Mouse (Mus musculus): ENCODE measurements around the gene Arhgap10.

Arhgap10 gene

GRCm38 (mm10) chr8:77384080-77384479 lies 133.7 kb downstream of the Arhgap10 start:
- DNase-seq = no peak

- DNase-seq = no peak
These were observed 134.1 kb downstream of the Arhgap10 start for GRCm38 (mm10) chr8:77383671-77384070.

GRCm38 (mm10) chr8:77380844-77381243 lies 136.9 kb downstream of the Arhgap10 start:
- no peak for DNase-seq

GRCm38 (mm10) chr8:77379300-77379699 lies 138.5 kb downstream of the Arhgap10 start:
- no peak for DNase-seq

GRCm38 (mm10) chr8:77376451-77376853 lies 141.3 kb downstream of the Arhgap10 start:
- peak; percentile 44 for DNase-seq

GRCm38 (mm10) chr8:77375999-77376398 lies 141.8 kb downstream of the Arhgap10 start:
- DNase-seq = no peak

GRCm38 (mm10) chr8:77371006-77371405 lies 146.7 kb downstream of the Arhgap10 start:
- DNase-seq = no peak

GRCm38 (mm10) chr8:77370308-77370707 lies 147.4 kb downstream of the Arhgap10 start:
- DNase-seq = no peak

GRCm38 (mm10) chr8:77369671-77370070 lies 148.1 kb downstream of the Arhgap10 start:
- no peak for DNase-seq

GRCm38 (mm10) chr8:77367091-77367490 lies 150.7 kb downstream of the Arhgap10 start:
- DNase-seq = no peak

- DNase-seq = no peak
These were observed 151.3 kb downstream of the Arhgap10 start for GRCm38 (mm10) chr8:77366446-77366845.

GRCm38 (mm10) chr8:77365990-77366389 lies 151.8 kb downstream of the Arhgap10 start:
- no peak for DNase-seq

- DNase-seq = peak; percentile 28
These were observed 153.3 kb downstream of the Arhgap10 start for GRCm38 (mm10) chr8:77364472-77364871.

GRCm38 (mm10) chr8:77360853-77361252 lies 156.9 kb downstream of the Arhgap10 start:
- no peak for DNase-seq

GRCm38 (mm10) chr8:77360423-77360822 lies 157.3 kb downstream of the Arhgap10 start:
- DNase-seq = no peak

GRCm38 (mm10) chr8:77357126-77357525 lies 160.6 kb downstream of the Arhgap10 start:
- DNase-seq = no peak

- no peak for DNase-seq
These were observed 162.4 kb downstream of the Arhgap10 start for GRCm38 (mm10) chr8:77355344-77355743.

- DNase-seq = no peak
These were observed 163.6 kb downstream of the Arhgap10 start for GRCm38 (mm10) chr8:77354189-77354588.

GRCm38 (mm10) chr8:77351177-77351860 lies 166.4 kb downstream of the Arhgap10 start:
- DNase-seq = no peak

- DNase-seq = no peak
These were observed 167.5 kb downstream of the Arhgap10 start for GRCm38 (mm10) chr8:77350121-77350777.

GRCm38 (mm10) chr8:77343916-77344315 lies 173.8 kb downstream of the Arhgap10 start:
- no peak for DNase-seq

GRCm38 (mm10) chr8:77343335-77343734 lies 174.4 kb downstream of the Arhgap10 start:
- DNase-seq = no peak

- DNase-seq = no peak
These were observed 175.6 kb downstream of the Arhgap10 start for GRCm38 (mm10) chr8:77342144-77342543.

- DNase-seq = no peak
These were observed 176.4 kb downstream of the Arhgap10 start for GRCm38 (mm10) chr8:77341329-77341728.
